Mouse (Mus musculus): ENCODE results near the gene Slc22a19. TPM values are rescaled to one million over a fixed set of nuclear protein-coding genes. Genes with fewer than 3 reads are reported as not detected.
"Not testable (repeated sequence)": the region's sequence is repeated elsewhere in the genome, so short reads cannot be mapped to it uniquely, and the experiment has no call there.

The Slc22a19 gene
- not detected in 2 replicates for polyA plus RNA-seq (2014; fragmentation: Nextera tagmentation; extraction: Ambion mirVana)

DNA sequence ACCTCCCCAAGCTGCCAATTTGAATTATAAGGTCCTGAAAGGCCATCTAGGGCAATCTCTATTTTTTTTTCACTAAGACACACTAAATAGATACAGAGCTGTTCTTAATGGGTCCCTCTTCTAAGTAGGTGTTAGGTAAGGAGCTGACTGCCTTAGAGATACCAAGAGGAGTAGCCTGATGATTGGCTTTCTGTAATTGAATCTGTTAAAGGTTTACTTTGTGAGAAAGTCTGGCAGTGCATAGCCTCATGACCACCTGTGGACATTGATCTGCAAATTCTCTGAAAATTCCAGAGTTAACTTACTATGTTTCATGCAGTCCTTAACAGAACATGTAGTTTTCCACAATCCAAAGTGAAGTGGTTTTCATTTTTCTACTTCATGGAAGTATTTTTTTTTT, at the start of gene Slc22a19:
Gene Slc22a19, minus strand, starts transcription at position 163 of the 400 bp plus-strand sequence.
- DNase-seq (ENCODE audit: low spot score) (no peak), ATAC-seq (ENCODE audit: low read depth) (no peak)
- no peaks in the 10 kb centered on the region for H3K27me3 ChIP-seq (replicated peaks; ENCODE audit: control insufficient read depth, insufficient read depth, low read length)
- no peak within 1 kb of the TSS for H3K4me3 ChIP-seq (ENCODE audit: low read depth, low read length)
- no peaks in the 10 kb centered on the region for H3K9me3 ChIP-seq (ENCODE audit: control insufficient read depth, low read length)
- no peak within 1 kb of the TSS for H3K27ac ChIP-seq (replicated peaks; ENCODE audit: low read depth, low read length)
- no peaks in the 10 kb centered on the region for H3K4me1 ChIP-seq (ENCODE audit: control insufficient read depth, insufficient read depth, low read length)
- no peak within 1 kb of the TSS for H3K4me2 ChIP-seq (ENCODE audit: low read depth, low read length)
- H3K36me3 ChIP-seq (ENCODE audit: control insufficient read depth, insufficient read depth, low read length), result no peaks in the 10 kb centered on the region
- H3K9ac ChIP-seq (ENCODE audit: low read depth, low read length), result no peak within 1 kb of the TSS

DNA sequence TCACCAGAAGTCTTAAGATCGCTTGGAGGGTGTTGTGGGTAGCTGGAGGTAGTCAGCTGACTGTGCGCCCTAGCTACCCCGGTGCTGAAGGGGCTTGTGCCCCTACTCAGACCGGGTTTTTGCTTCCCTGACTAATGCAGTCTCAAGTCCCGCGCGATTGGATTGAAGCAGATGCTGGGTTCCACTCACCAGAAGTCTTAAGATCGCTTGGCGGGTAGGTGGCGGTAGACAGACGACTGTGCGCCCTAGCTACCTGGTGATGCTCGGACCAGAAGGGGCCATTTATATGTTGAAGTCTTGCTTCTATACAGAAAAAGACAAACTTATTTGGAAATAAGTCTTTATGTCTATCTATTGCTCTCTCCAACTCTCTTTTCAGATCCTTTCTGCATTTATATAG, 42.3 kb upstream of the Slc22a19 start:
- not testable (repeated sequence) for H3K27ac ChIP-seq (replicated peaks; ENCODE audit: low read depth, low read length); H3K36me3 ChIP-seq (ENCODE audit: control insufficient read depth, insufficient read depth, low read length); ATAC-seq (ENCODE audit: low read depth); H3K4me3 ChIP-seq (ENCODE audit: low read depth, low read length); DNase-seq (ENCODE audit: low spot score); H3K9ac ChIP-seq (ENCODE audit: low read depth, low read length); H3K4me1 ChIP-seq (ENCODE audit: control insufficient read depth, insufficient read depth, low read length); H3K4me2 ChIP-seq (ENCODE audit: low read depth, low read length); H3K27me3 ChIP-seq (replicated peaks; ENCODE audit: control insufficient read depth, insufficient read depth, low read length); H3K9me3 ChIP-seq (ENCODE audit: control insufficient read depth, low read length)
- WGBS, result 75% methylated on average over 13 of the region's 13 CpGs

DNA sequence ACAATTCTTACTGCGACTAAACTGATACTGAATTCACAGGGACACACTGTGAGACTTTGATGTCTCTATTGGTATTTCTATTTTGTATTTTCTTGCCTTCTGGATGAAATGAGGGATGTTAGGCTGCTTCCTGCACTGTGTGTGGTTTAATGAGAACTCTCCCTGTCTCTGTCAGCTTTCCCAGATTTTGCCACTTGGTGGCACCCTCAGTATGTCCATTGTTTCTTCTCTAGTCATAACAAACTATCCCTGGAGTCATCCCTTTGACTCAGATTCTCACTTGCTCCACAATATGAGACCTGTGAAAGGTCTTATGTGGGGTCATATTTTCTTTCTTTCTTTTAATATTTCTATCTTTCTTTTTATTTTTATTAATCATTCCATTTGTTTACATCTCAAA, 18.4 kb upstream of the Slc22a19 start:
- no peak overlapping the region for H3K27ac ChIP-seq (replicated peaks; ENCODE audit: low read depth, low read length)
- DNase-seq (ENCODE audit: low spot score) (no peak), ATAC-seq (ENCODE audit: low read depth) (no peak)
- H3K4me3 ChIP-seq (ENCODE audit: low read depth, low read length), result no peak overlapping the region
- H3K27me3 ChIP-seq (replicated peaks; ENCODE audit: control insufficient read depth, insufficient read depth, low read length), result no peaks in the 10 kb centered on the region
- H3K9ac ChIP-seq (ENCODE audit: low read depth, low read length), result no peak overlapping the region
- H3K9me3 ChIP-seq (ENCODE audit: control insufficient read depth, low read length), result no peaks in the 10 kb centered on the region
- H3K36me3 ChIP-seq (ENCODE audit: control insufficient read depth, insufficient read depth, low read length), result no peaks in the 10 kb centered on the region
- 28% methylated on average over 1 of the region's 1 CpGs for WGBS
- no peak overlapping the region for H3K4me2 ChIP-seq (ENCODE audit: low read depth, low read length)
- H3K4me1 ChIP-seq (ENCODE audit: control insufficient read depth, insufficient read depth, low read length), result no peaks in the 10 kb centered on the region

DNA sequence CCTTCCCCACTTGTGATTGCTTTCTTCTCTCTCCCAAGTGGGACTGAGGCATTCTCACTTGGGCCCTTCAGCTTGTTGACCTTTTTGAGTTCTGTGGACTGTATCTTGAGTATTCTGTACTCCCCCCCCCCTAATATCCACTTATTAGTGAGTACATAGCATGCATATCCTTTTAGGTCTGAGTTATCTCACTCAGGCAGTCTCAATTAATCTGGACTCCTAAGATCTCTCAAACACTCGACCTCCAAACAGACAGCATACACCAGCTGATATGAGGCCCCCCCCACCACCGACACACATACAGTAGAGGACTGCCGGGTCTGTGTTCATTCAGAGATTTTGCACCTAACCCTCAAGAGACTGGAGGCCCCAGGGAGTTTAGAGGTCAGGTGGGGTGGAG, 18.0 kb downstream of the Slc22a19 start:
- not testable (repeated sequence) for H3K4me1 ChIP-seq (ENCODE audit: control insufficient read depth, insufficient read depth, low read length); H3K27ac ChIP-seq (replicated peaks; ENCODE audit: low read depth, low read length); H3K27me3 ChIP-seq (replicated peaks; ENCODE audit: control insufficient read depth, insufficient read depth, low read length); H3K9ac ChIP-seq (ENCODE audit: low read depth, low read length); DNase-seq (ENCODE audit: low spot score); ATAC-seq (ENCODE audit: low read depth); H3K4me3 ChIP-seq (ENCODE audit: low read depth, low read length); H3K4me2 ChIP-seq (ENCODE audit: low read depth, low read length); H3K36me3 ChIP-seq (ENCODE audit: control insufficient read depth, insufficient read depth, low read length); H3K9me3 ChIP-seq (ENCODE audit: control insufficient read depth, low read length)
- WGBS, result 65% methylated on average over 3 of the region's 3 CpGs

DNA sequence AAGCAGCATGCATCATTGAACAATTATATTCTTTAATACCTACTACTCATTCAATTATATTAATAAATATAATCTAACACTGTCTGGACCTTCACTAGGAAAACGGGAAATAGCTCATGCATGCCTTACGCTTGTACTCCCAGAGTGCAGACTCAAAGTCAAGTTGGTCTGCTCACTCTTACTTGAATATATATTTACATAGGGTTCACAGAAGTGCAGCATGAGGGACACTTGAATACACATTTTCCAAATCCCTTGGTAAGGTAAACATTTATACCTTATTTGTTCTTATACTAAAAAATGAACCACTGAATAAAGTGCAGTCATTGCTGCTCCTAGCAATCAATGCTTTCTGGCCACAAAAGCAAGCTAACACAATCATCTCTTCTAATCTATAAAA, 19.9 kb downstream of the Slc22a19 start:
- WGBS, result 89% methylated on average over 2 of the region's 2 CpGs
- DNase-seq (ENCODE audit: low spot score) (no peak), ATAC-seq (ENCODE audit: low read depth) (no peak)
- Histone ChIP-seq H3K9me3 (ENCODE audit: control insufficient read depth, low read length) (no peaks in the 10 kb centered on the region), H3K4me1 (ENCODE audit: control insufficient read depth, insufficient read depth, low read length) (no peaks in the 10 kb centered on the region), H3K36me3 (ENCODE audit: control insufficient read depth, insufficient read depth, low read length) (no peaks in the 10 kb centered on the region), H3K27me3 (replicated peaks; ENCODE audit: control insufficient read depth, insufficient read depth, low read length) (no peaks in the 10 kb centered on the region), H3K4me3 (ENCODE audit: low read depth, low read length) (no peak overlapping the region), H3K9ac (ENCODE audit: low read depth, low read length) (no peak overlapping the region), H3K4me2 (ENCODE audit: low read depth, low read length) (no peak overlapping the region), H3K27ac (replicated peaks; ENCODE audit: low read depth, low read length) (no peak overlapping the region)

DNA sequence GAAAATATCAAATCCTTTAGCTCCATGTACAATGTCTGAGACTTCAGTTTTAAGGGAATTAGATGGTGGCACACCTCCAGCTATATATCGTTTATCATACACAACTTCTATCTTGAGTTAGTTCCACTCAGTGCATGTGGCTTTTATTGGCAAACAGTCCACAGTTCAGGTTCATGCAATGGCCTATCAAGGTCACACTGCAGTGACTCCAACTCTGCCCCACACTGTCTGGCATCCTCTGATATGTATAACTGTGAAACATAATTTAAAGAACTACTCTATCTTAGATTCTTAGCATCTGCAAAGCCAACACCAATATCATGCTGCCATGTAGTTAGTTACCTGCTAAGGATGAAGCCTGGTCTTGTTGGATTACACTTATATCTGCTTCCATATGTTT, 23.1 kb downstream of the Slc22a19 start:
- H3K36me3 ChIP-seq (ENCODE audit: control insufficient read depth, insufficient read depth, low read length), result no peaks in the 10 kb centered on the region
- H3K27me3 ChIP-seq (replicated peaks; ENCODE audit: control insufficient read depth, insufficient read depth, low read length), result no peaks in the 10 kb centered on the region
- no peak overlapping the region for H3K4me3 ChIP-seq (ENCODE audit: low read depth, low read length)
- H3K27ac ChIP-seq (replicated peaks; ENCODE audit: low read depth, low read length), result no peak overlapping the region
- H3K4me1 ChIP-seq (ENCODE audit: control insufficient read depth, insufficient read depth, low read length), result no peaks in the 10 kb centered on the region
- no peak overlapping the region for H3K9ac ChIP-seq (ENCODE audit: low read depth, low read length)
- 79% methylated on average over 1 of the region's 1 CpGs for WGBS
- ATAC-seq (ENCODE audit: low read depth) (no peak), DNase-seq (ENCODE audit: low spot score) (no peak)
- H3K9me3 ChIP-seq (ENCODE audit: control insufficient read depth, low read length), result no peaks in the 10 kb centered on the region
- H3K4me2 ChIP-seq (ENCODE audit: low read depth, low read length), result no peak overlapping the region

DNA sequence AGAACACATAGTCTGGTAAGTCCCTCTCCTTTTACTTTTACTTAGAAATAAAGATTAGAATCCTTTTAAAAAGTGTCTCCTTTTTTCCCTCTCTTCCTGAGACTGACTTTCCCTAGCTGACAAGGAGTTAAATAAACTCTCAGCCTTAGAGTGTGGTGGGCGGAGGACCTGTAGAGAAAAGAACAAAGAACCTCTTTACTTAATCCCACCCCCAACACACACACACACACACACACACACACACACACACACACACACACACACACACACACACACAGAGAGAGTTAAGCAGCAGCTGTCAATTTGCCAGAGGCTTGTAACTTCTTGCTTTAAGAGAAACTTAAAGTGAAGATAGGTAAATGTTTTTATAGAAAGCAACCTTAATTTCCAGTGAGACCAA, 39.1 kb downstream of the Slc22a19 start:
- no peaks in the 10 kb centered on the region for H3K36me3 ChIP-seq (ENCODE audit: control insufficient read depth, insufficient read depth, low read length)
- H3K9ac ChIP-seq (ENCODE audit: low read depth, low read length), result no peak overlapping the region
- no peaks in the 10 kb centered on the region for H3K27me3 ChIP-seq (replicated peaks; ENCODE audit: control insufficient read depth, insufficient read depth, low read length)
- ATAC-seq (ENCODE audit: low read depth), result no peak
- no peak overlapping the region for H3K4me2 ChIP-seq (ENCODE audit: low read depth, low read length)
- no peak overlapping the region for H3K27ac ChIP-seq (replicated peaks; ENCODE audit: low read depth, low read length)
- 5% methylated on average over 1 of the region's 1 CpGs for WGBS
- no peak overlapping the region for H3K4me3 ChIP-seq (ENCODE audit: low read depth, low read length)
- H3K4me1 ChIP-seq (ENCODE audit: control insufficient read depth, insufficient read depth, low read length), result no peaks in the 10 kb centered on the region
- peak; percentile 10 for DNase-seq (ENCODE audit: low spot score)
- no peaks in the 10 kb centered on the region for H3K9me3 ChIP-seq (ENCODE audit: control insufficient read depth, low read length)

DNA sequence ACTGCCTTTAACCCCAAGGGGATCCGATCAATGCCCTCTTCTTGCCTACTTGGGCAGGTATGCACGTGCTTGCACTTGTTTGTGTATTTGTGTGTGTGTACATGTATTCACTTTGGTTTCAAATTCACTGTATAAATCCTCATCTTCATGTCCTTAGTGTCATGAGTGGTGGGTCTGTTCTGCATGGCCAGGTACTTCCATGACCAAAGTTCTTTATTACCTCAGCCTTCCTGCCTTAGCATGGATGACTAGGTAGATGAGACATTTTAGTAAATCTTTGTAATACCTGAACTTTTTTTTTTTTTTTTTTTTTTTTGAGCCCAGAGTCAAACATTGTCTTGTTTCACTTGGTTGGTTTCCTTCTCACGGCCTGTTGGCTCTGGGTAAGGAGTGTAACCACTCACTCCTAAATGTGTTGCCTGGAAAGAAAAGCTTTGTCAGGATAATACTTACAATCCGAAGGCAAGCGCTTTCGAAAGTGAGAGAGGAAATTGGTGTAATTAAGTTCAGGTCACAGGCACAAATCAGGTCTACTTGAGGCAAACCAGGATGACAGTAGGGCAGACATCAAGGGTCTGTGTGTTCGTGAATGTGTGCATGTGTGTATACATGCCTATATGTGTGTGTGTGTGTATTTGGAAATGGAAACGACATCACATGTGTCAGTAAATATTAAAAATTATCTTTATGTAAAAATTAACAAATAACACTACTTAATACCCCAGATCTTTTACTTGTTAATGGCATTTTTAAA, 62.0 kb downstream of the Slc22a19 start:
- no peak for ATAC-seq (ENCODE audit: low read depth)
- no peak for DNase-seq (ENCODE audit: low spot score)
- H3K4me3 ChIP-seq (ENCODE audit: low read depth, low read length), result no peak overlapping the region
- 68% methylated on average over 8 of the region's 8 CpGs for WGBS
- no peaks in the 10 kb centered on the region for H3K4me1 ChIP-seq (ENCODE audit: control insufficient read depth, insufficient read depth, low read length)
- no peak overlapping the region for H3K4me2 ChIP-seq (ENCODE audit: low read depth, low read length)
- no peak overlapping the region for H3K27ac ChIP-seq (replicated peaks; ENCODE audit: low read depth, low read length)
- H3K9ac ChIP-seq (ENCODE audit: low read depth, low read length), result no peak overlapping the region
- no peaks in the 10 kb centered on the region for H3K27me3 ChIP-seq (replicated peaks; ENCODE audit: control insufficient read depth, insufficient read depth, low read length)
- no peaks in the 10 kb centered on the region for H3K36me3 ChIP-seq (ENCODE audit: control insufficient read depth, insufficient read depth, low read length)
- no peaks in the 10 kb centered on the region for H3K9me3 ChIP-seq (ENCODE audit: control insufficient read depth, low read length)

DNA sequence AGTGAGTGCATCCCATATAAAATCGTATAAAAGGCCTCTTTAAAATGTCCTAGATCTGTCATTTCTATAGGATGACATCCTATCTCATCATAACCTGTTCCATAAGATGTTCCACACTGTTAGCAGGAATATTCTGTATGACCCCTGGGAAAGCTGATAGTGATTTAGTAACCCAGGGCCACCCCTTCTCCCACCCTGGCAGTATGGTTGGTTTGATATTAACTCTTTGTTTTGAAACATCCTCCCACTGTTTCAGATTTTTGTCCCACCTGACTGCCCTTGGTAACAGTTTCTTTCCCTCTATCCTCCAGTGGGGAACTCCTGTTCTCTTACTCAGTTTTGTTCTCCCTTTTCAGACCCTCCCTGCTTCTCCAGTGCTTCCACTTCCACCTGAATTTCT, 77.3 kb downstream of the Slc22a19 start:
- Histone ChIP-seq H3K4me2 (ENCODE audit: low read depth, low read length) (no peak overlapping the region), H3K4me3 (ENCODE audit: low read depth, low read length) (no peak overlapping the region), H3K27ac (replicated peaks; ENCODE audit: low read depth, low read length) (no peak overlapping the region), H3K9me3 (ENCODE audit: control insufficient read depth, low read length) (no peaks in the 10 kb centered on the region), H3K36me3 (ENCODE audit: control insufficient read depth, insufficient read depth, low read length) (no peaks in the 10 kb centered on the region), H3K4me1 (ENCODE audit: control insufficient read depth, insufficient read depth, low read length) (no peaks in the 10 kb centered on the region), H3K27me3 (replicated peaks; ENCODE audit: control insufficient read depth, insufficient read depth, low read length) (no peaks in the 10 kb centered on the region), H3K9ac (ENCODE audit: low read depth, low read length) (no peak overlapping the region)
- DNase-seq (ENCODE audit: low spot score), result no peak
- ATAC-seq (ENCODE audit: low read depth), result no peak
- WGBS, result 72% methylated on average over 1 of the region's 1 CpGs

Data from embryonic facial prominence, embryonic 14.5 days (tissue).